Mouse (Mus musculus) granulocyte monocyte progenitor cell, adult 5-6 weeks (primary cell): ENCODE data around the gene Yif1a. TPM values are rescaled to one million over a fixed set of nuclear protein-coding genes. Genes with fewer than 3 reads are reported as not detected.
"Not testable (repeated sequence)": the region's sequence is repeated elsewhere in the genome, so short reads cannot be mapped to it uniquely, and the experiment has no call there.

Source experiments
- ATAC-seq: replicated peaks from 2 replicates; pipeline ENCODE4 v1.8.0; 2016; ENCODE audit warnings: mild to moderate bottlenecking, moderate TSS enrichment, inconsistent platforms; ENCODE audit not compliant: poor library complexity, severe bottlenecking
- total RNA-seq, 2 experiments: library from RNA; stranded (forward) in 1 of 2; stranded (reverse) in 1 of 2; fragments of 200-712, 200-1000 nt in 1 of 2; fragments of >200 nt in 1 of 2; fragmentation: Nextera tagmentation in 1 of 2; gene quantifications; 2 replicates each; pipeline ENCODE4 v1.2.3; 2014 to 2017

Gene Yif1a
- total RNA-seq, 2 experiments from 2014 or later = 14.6 to 37.3 TPM

GRCm38 (mm10) chr19:5083961-5084833, 4.1 kb upstream of the Yif1a start:
- ATAC-seq = no peak

GRCm38 (mm10) chr19:5084834-5085144, 3.5 kb upstream of the Yif1a start:
- ATAC-seq = no peak

- ATAC-seq = peak; percentile 17; the same call in 1 of the 2 replicates
Measured at GRCm38 (mm10) chr19:5085145-5085863, 3.0 kb upstream of the Yif1a start, which contains the start of gene Tmem151a. Gene Tmem151a, minus strand, starts transcription at chr19:5085531.

GRCm38 (mm10) chr19:5086533-5086932, 1.8 kb upstream of the Yif1a start:
- not testable (repeated sequence) for ATAC-seq

- no peak for ATAC-seq
Measured at GRCm38 (mm10) chr19:5089324-5089723, 986 bp downstream of the Yif1a start.

- ATAC-seq = no peak
Measured at GRCm38 (mm10) chr19:5092083-5092482, 3.7 kb downstream of the Yif1a start.

- ATAC-seq = no peak
Measured at GRCm38 (mm10) chr19:5093481-5094242, 5.3 kb downstream of the Yif1a start.

- peak; percentile 91 for ATAC-seq
Measured at GRCm38 (mm10) chr19:5094243-5094632, 5.9 kb downstream of the Yif1a start.

- no peak for ATAC-seq
Measured at GRCm38 (mm10) chr19:5094746-5095417, 6.5 kb downstream of the Yif1a start.

- ATAC-seq = no peak
Measured at GRCm38 (mm10) chr19:5095887-5096474, 7.6 kb downstream of the Yif1a start.

GRCm38 (mm10) chr19:5097521-5098362, 9.4 kb downstream of the Yif1a start:
- ATAC-seq = no peak

- peak; percentile 45 for ATAC-seq
Measured at GRCm38 (mm10) chr19:5098363-5099143, 10.2 kb downstream of the Yif1a start, which contains the start of gene Cnih2. Gene Cnih2, minus strand, starts transcription at chr19:5098521.

- ATAC-seq = no peak
Measured at GRCm38 (mm10) chr19:5106074-5106473, 17.7 kb downstream of the Yif1a start.

- ATAC-seq = peak; percentile 90
Measured at GRCm38 (mm10) chr19:5106731-5107191, 18.4 kb downstream of the Yif1a start, which contains the start of gene Rab1b. Gene Rab1b, minus strand, starts transcription at chr19:5107072.

GRCm38 (mm10) chr19:5107556-5108270, 19.4 kb downstream of the Yif1a start:
- ATAC-seq = no peak

GRCm38 (mm10) chr19:5108271-5108575, 19.9 kb downstream of the Yif1a start:
- ATAC-seq = peak; percentile 39

GRCm38 (mm10) chr19:5108702-5109101, 20.4 kb downstream of the Yif1a start:
- ATAC-seq = no peak
